Mouse (Mus musculus): ENCODE data around the gene Snx32.

DNA sequence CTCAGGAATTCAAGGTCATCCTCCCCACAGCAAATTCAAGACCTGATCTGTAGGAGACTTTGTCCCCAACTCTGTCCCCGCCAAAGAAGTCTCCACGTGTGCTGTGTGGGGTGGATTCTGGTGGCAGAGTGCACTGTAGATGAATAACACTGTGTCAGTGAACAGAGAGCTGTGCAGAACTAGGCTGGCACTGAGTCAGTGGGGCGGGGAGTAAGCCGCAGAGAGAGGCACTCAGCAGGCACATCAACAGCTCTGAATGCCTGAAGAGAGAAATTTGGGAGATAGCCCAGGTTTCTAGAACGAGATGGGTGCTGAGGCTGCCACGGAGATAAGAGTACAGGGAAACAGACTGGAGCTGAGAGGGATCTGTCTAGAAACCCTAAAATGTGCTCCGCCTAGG is 51.3 kb downstream of the Snx32 start:
- TF ChIP-seq CTCF (IDR thresholded peaks at IDR 0.05; ENCODE audit: control insufficient read depth, insufficient read depth, insufficient read length) (no peak), MAX (IDR thresholded peaks at IDR 0.05) (no peak), CEBPB (IDR thresholded peaks at IDR 0.05; ENCODE audit: low read depth) (no peak), MYOG (IDR thresholded peaks at IDR 0.05; ENCODE audit: control insufficient read depth, extremely low read depth, insufficient read length) (no peak), FOSL1 (IDR thresholded peaks at IDR 0.05; ENCODE audit: insufficient read depth, low read length, poor library complexity, severe bottlenecking) (no peak), MYOD1 (IDR thresholded peaks at IDR 0.05; ENCODE audit: control insufficient read depth, insufficient read length, low read depth) (no peak), USF1 (IDR thresholded peaks at IDR 0.05; ENCODE audit: low read depth) (no peak)
